Mouse (Mus musculus): ENCODE results near the gene Gm29776.

The Gm29776 gene

DNA sequence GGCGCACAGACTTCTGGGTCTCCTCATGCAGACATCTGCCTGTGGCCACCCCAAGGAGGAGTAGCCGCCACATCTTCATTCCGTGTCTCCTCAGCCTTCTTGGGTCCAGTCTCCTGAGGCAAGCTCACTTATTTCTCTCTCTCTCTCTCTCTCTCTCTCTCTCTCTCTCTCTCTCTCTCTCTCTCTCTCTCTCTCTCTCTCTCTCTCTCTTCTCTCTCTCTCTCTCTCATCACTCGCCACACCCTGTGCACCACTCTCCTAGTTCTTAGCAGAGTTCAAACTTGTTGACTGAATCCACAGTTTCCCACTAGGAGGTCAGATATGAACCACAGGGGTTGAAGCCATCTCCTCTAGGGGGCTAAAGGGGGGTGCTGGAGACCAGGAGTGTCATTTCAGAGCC lies at the start of gene Gm29776:
Gene Gm29776 (minus strand): TSS at position 101 of the 400 bp plus-strand sequence.
- no peak for DNase-seq

- no peak for DNase-seq
Observed at GRCm38 (mm10) chr14:54746038-54746437, 47.4 kb upstream of the Gm29776 start.

DNA sequence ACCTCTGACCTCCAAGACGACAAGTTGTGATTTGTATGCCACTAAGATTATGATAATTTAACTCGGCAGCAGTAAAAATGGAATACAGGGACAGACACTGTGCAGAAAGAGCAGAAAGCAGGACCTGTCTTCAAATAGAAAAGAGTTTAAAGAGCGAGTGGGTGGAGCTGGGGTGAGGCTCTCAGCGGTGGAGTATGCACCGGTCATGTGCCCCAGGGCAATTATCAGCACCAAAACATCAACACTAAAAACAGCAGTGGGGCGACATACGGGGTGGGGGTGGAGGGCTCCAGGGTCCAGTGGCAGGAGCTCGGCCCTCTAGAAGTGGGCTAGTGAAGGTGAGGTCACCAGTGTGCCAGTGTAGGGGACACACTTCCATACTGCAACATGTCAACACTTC lies 45.8 kb upstream of the Gm29776 start:
- no peak for DNase-seq

DNA sequence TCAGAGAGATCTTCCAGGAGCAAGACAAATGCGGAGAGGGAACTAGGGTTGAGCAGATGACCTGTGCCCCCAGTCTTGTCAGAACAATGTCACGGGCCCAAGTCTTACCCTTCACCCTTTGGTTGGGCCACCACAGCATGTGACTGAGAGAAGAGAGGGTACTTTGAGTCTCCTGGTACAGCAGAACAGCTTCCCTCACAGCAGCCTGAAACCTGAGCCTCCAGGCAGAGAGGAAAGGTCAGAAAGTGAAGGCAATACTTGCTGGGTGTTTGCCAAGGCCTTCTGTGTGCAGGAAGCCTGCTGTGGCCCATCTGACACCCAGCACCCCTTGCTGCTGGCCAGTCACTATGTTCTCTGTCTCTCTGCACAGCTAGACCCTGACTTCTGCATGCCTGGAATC lies 43.7 kb upstream of the Gm29776 start:
- DNase-seq: peak; percentile 19

DNA sequence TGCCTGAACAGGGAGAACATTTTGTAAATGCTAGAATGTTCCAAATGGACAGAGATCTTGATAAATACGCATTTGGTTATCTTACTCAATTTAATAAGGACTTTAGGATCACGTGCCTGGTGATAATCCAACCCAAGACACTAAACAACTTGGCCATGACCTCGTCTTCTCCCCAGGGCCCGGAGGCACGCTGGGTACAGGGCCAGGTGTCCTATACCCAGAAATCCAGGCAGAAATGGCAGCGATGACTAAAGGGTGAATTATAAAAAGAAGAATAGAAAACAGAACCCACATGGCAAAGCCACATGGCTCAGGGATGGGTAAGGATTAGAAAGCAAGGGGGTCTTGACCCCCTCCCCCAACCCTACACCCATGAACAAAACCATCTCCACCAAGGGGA lies 43.1 kb upstream of the Gm29776 start:
- no peak for DNase-seq

- DNase-seq: no peak
Observed at GRCm38 (mm10) chr14:54737634-54738033, 39.0 kb upstream of the Gm29776 start.

- no peak for DNase-seq
Observed at GRCm38 (mm10) chr14:54736555-54737552, 38.2 kb upstream of the Gm29776 start.

DNA sequence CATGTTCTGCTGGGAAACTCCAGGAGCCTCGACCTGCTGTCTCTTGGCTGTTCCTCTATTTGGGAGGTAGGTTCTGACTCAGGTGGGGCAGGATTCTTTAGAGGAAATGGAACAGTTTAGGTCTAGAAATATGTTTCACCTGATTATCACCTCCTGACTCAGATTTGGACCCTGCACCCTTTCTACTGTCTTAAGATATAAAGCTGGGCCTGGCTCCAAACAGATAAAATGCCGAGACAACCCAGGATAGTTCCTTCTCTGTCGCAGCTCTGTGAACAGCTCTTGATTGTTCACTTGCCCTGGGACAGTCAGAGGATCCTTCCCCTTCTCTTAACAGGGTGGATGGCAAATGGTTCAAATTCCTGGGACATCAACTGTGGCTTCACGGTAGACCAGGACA lies 36.6 kb upstream of the Gm29776 start:
- no peak for DNase-seq

DNA sequence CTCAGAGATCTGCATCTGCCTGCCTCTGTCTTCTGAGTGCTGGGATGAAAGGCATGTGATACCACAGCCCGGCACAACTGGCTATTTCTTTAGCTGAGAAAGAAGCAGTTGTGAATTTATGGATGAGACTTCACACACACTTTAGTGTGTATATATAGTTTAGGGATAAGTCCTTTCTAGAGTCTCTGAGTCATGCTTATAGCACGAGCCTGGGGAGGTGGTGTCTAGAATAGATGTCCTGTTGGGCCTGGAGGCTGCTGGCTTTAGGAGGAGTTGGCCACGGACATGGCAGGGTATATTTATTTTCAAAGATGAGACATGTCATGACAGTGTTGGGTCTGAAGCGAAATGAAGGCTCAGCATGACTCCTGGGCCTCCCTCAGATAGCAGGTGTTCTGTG lies 35.4 kb upstream of the Gm29776 start:
- no peak for DNase-seq

- no peak for DNase-seq
Observed at GRCm38 (mm10) chr14:54732206-54732605, 33.6 kb upstream of the Gm29776 start.

- DNase-seq: no peak
Observed at GRCm38 (mm10) chr14:54730305-54730704, 31.7 kb upstream of the Gm29776 start.

- DNase-seq: no peak
Observed at GRCm38 (mm10) chr14:54728823-54729653, 30.4 kb upstream of the Gm29776 start.

GRCm38 (mm10) chr14:54727565-54727964 lies 28.9 kb upstream of the Gm29776 start:
- no peak for DNase-seq

DNA sequence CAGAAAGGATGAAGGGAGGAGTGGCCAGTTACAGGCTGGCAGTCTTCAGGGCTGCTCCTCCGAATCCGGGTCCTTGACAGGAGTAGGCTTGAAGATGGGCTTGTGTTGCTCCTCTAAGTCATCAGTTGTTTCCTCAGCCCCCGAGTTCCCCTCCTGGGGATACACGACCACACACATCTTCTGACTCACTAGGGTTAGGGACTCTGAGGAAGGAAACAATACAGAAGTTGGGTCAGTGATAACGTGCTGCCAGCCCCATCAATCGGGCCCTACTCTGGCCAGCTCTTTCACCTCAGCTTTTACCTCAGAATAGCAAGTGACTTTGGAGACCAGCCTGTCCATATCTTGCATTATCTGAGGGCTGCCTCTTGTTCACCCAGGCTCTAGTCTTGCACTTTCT lies 25.4 kb upstream of the Gm29776 start:
- DNase-seq: no peak

- no peak for DNase-seq
Observed at GRCm38 (mm10) chr14:54721711-54722110, 23.1 kb upstream of the Gm29776 start.

DNA sequence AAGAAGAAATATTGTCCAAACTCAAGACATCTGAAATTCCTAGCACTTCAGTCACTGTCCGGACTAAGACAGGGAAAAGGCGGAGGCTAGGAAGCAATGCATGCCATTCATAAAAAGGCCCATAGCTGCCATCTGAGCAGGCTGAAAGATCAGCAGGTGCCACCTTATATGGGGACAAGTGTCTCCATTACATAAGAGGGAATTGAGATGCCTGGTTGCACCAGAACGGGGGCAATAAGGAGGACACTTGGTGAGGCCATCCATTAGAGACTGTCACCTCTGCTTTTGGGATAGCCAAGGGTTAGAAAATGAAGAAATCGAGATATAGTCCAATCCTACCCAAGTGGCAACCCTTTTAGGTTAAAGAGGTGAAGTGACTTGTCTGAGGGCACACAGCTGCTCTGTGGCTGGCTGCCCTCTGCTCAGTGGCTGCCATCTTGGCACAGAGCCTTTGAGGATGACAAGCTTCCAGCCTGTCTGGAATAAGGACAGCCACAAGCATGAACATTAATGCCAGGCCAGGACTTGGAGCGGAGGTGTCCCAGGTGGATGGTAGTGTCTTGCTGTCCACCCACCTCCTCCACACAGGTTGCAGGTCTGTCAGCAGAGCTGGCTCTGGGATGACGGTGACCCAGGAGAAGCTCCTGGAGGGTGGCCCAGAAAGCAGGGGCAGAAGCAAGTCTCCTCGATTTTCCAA lies 22.2 kb upstream of the Gm29776 start:
- no peak for DNase-seq

- DNase-seq: no peak
Observed at GRCm38 (mm10) chr14:54720041-54720440, 21.4 kb upstream of the Gm29776 start.

- no peak for DNase-seq
Observed at GRCm38 (mm10) chr14:54715402-54715801, 16.8 kb upstream of the Gm29776 start.

- DNase-seq: peak; percentile 32
Observed at GRCm38 (mm10) chr14:54714617-54715081, 16.0 kb upstream of the Gm29776 start.

- DNase-seq: peak; percentile 57
Observed at GRCm38 (mm10) chr14:54714121-54714520, 15.5 kb upstream of the Gm29776 start.

DNA sequence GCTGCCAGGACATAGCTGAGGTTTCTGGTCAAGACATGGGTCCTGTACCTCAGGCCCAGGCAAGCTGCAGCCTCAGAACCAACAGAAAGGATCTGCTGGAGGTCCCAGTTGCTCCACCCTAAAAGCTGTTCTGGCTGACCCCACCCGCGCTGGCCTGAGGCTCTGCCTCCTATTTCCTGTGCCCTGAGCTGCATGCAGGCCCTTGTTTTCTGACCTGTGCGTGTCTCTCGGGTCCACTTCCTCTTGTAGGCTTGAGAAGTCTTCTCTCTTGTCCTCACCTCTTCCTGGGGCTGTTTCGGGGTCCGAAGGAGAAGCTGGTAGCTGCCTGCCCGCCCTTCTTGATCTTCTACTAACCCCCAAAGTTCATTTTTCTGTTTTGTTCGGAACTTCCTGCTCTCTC lies 14.2 kb upstream of the Gm29776 start:
- peak; percentile 48 for DNase-seq

DNA sequence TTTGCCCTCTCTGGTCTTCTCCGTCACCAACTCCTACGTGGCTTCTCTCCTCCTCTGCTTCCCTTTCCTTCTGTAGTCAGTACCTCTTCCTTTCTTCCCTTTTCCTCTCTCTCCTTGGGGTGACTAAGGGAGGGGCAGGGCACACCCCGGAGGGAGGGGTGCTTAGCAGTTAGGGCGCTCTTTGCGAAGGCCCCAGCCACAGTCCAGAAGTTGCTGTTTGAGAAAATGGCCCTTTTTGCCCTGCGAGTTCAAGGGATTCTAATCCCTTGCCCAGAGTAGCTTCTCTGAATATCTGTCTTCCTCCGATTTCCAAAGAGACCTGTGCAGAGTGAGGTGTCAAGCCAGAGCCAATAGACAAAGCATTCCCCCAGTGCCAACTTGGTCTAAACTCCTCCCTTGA lies 13.4 kb upstream of the Gm29776 start, which contains the start of gene Cebpe:
Gene Cebpe (minus strand): TSS at position 101 of the 400 bp plus-strand sequence.
- DNase-seq: no peak

DNA sequence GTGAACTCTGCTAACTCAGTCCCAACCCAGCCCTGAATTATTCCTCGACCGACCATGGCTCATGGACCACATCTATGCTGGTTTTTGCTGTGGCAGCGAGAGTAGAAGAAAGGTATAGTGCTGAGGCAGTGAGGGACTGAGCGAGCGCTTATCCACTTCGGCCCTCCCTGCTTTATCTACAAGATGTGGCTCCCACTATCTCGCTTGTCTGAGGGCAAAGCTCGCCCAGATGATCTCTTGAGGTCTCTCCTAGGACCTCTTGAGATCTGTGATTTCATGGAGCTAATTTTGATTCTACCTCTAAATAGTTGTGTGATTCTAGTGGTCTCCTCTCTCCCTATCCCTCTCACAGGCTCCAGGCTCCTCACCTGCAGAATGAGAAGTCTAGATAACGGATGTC lies 10.4 kb upstream of the Gm29776 start:
- no peak for DNase-seq
